Mouse (Mus musculus) CD4-positive, CD25-positive, alpha-beta regulatory T cell, adult 2 months (primary cell): ENCODE data around the gene Selp.
A peak's percentile ranks its signal among the peaks of the same experiment; 100 is the strongest.

Source experiments
- DNase-seq: peaks from one replicate; pipeline ENCODE4 v3.0.0-alpha.2; 2012; ENCODE audit warnings: low read depth, low spot score

The Selp gene

DNA sequence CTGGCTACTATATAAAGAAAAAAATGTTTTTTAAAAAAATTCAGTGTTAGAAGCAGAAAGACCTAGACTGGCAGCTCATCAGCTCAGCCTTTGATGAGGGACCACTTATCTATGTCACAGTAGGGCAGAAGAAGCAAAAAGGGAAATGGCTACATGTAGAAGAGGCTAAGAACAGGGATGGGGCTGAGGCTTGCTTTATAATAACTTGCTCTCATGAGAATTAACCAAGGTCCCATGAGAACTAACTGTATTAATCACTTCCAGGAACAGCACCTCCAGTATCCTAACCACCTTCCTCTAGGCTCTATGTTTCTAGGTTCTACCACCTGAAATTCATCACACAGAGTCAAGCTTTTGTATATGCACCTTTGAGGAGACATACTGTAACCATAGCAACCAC lies 61.8 kb downstream of the Selp start:
- DNase-seq, result no peak

DNA sequence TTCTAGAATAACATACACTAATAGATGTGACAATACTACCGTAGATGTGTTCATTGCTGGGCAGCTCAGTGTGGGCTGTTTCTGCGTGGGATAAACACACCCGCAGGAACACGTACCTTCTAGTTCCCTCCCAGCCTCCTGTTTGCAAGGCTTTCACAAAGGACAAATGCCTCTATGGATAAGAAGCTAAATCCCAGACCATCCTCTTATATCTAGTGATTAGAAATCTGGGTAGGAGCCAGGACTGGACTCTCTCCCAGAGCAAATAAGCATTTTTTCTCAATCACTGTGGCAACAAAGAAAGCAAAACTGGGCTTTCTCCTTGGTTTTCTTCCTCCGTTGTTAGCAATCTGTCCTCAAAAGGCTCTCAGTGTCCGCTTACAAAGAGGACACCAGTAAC lies 63.4 kb downstream of the Selp start:
- no peak for DNase-seq

DNA sequence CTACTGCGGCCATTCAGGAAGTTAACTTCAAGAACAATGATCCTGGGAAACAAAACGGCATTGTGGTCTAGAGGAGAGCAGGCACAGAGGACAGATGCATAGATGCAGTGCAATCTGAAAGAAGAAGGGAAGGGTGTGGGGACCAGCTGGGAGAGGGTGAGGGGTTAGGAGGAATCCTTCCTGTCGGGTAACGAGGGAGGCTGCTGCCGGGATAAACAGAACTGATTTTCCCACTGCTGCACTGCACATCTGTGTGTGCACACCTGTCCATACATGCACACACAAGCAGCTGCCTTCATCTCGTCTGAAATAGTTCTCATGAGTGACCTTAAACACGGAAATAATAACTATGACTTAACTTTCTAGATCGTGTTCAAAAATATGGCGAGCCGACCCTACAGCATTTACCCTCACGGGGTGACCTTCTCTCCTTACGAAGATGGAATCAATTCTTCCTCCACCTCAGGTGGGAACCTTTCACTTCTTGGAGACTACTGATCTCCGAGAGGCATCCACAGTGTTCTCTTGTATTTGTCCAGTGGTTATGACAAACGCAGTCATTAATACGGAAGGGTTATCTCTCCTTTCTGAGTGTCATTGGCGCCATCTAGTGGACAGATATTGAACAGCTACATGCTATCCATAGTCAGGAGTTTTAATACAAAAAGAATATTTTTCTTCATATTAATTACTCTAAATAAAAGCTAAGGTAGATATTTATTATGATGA lies 69.2 kb downstream of the Selp start:
- peak; percentile 85 for DNase-seq

DNA sequence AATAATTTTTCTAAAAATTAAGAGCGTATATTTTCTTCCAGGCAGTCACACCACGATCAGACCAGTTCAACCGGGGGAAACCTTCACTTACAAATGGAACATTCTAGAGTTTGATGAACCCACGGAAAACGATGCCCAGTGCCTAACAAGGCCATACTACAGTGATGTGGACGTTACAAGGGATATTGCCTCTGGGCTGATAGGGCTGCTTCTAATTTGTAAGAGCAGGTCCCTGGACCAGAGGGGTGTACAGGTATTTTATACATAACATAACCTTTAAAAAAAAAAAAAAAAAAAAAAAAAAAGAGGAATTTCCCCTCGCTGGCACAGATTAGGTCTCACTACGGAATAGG lies 69.8 kb downstream of the Selp start:
- no peak for DNase-seq

DNA sequence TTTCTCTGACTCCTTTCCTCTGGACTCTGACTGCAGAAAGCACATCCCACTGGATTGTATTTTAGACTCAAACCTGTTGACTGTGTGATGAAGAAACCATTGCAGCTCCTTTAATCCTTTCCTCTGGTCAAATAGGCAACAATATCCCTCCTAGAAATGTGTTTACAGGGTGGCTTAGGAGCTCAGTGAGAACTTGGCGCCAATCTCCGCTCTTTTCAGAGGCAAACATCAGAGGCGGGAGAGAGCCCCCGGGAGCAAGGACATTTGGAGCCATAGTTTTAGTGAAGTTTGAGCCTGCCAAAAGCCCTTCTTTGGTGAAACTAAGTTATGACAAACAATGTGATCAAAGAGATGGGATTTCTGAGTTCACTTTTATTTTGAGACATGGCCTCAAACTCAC lies 70.3 kb downstream of the Selp start:
- no peak for DNase-seq

DNA sequence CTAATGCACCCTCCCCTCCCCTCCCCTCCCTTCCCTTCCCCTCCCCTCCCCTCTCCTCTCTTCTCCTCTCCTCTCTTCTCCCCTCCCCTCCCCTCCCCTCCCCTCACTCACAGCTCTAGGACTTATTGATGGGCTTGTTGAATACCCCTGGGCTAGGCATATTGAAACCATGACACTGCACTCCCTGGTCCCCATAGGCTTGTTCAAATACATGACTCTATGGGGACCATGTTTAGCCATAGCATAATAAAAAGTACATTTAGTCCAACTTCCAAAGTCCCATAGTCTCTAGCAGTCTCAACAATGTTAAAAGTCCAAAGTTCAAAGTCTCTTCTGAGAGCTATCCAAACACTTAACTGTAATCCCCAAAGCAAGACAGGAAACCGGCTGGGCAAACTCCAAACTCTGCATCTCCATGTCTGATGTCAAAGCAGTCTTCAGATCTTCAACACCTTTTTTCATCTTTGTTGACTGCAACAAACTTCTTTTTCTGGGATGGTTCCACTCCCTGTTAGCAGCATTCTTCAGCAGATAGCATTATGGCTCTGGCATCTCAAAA lies 72.0 kb downstream of the Selp start:
- DNase-seq, result no peak

DNA sequence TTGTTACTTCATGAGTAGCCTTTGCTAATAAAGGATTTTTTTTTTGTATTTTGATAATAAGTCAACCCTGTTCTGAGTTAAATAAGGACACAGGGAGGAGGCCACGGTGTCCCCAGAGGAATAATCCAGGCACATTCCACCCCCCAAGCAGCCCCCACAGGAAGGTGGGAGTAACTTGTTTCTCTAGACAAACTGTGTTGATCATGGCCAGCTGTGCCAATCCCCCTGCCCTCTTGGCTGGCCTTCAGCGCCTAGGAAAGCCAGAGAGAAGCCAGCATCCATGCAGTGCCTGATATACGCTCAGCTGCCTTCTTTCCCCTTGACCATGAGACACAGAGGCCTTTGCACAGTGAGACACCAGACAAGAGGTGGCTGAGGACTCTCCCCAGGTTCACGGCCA lies 84.5 kb downstream of the Selp start:
- DNase-seq, result no peak
